Comparison of ENCODE assay signal across 12 mouse cellular contexts in the genomic region with DNA sequence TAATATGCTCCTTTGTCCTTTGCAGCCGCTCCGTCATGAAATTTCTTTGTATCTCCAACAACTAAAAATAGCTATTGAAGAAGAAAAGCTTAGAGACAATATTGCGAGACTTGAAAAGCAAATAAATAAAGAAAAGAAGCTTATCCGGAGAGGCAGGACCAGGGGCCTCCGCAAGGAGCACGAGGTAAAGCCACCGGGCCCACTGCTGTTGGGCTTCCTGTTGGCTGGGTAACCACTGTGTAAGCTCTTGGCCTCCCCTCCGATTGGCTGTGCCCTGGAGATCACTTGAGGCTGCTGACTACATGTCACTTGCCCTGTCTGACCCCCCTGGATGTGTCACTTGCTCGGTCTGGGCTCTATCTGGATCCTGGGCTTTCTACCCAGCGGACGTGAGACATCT.
A peak's percentile ranks its signal among the peaks of the same experiment; 100 is the strongest.
DNase-seq lines count a peak whose midpoint lies in the region; ATAC-seq and TF ChIP-seq lines count a peak whose summit lies in the region.
"Had no signal": no experiment of that assay in that cellular context is flagged by ENCODE, and none has a peak within 500 bp of the region (broad histone marks: within the 10 kb centered on the region; RNA-seq: fewer than 3 reads in every experiment).

No protein-coding gene starts in this region.

- H3K4me1 ChIP-seq in heart, postnatal 0 days (ENCODE audit: control insufficient read depth, insufficient read depth) = no peaks in the 10 kb centered on the region
- no peaks in the 10 kb centered on the region for H3K4me1 ChIP-seq in lung, embryonic 16.5 days (replicated peaks; ENCODE audit: control insufficient read depth, insufficient read depth, low read length)
- H3K4me1 ChIP-seq in hindbrain, postnatal 0 days (ENCODE audit: insufficient read depth, low read length) = no peaks in the 10 kb centered on the region
- no peaks in the 10 kb centered on the region for H3K4me1 ChIP-seq in midbrain, embryonic 16.5 days (ENCODE audit: control insufficient read depth, insufficient read depth, low read length)
- H3K4me1 ChIP-seq: hindbrain, embryonic 15.5 days; limb, embryonic 12.5 days had no signal

- no peaks in the 10 kb centered on the region for H3K9me3 ChIP-seq in heart, postnatal 0 days (replicated peaks; ENCODE audit: control insufficient read depth, low read length)
- no peaks in the 10 kb centered on the region for H3K9me3 ChIP-seq in lung, embryonic 16.5 days (ENCODE audit: control insufficient read depth, low read length)
- H3K9me3 ChIP-seq in hindbrain, postnatal 0 days (ENCODE audit: low read length) = no peaks in the 10 kb centered on the region
- no peaks in the 10 kb centered on the region for H3K9me3 ChIP-seq in midbrain, embryonic 16.5 days (replicated peaks; ENCODE audit: control insufficient read depth, low read length, poor library complexity, severe bottlenecking)
- H3K9me3 ChIP-seq: hindbrain, embryonic 15.5 days; limb, embryonic 12.5 days; megakaryocyte, embryonic 14.5 days had no signal

- peaks cover 67% of the 10 kb centered on the region for H3K36me3 ChIP-seq in heart, postnatal 0 days (replicated peaks; ENCODE audit: control insufficient read depth, insufficient read depth, low read length)
- peaks cover 20% of the 10 kb centered on the region for H3K36me3 ChIP-seq in lung, embryonic 16.5 days (ENCODE audit: control insufficient read depth, insufficient read depth, low read length)
- H3K36me3 ChIP-seq in hindbrain, postnatal 0 days (ENCODE audit: insufficient read depth, low read length) = peaks cover 11% of the 10 kb centered on the region; the same call in 1 of the 2 replicates
- peaks cover 6% of the 10 kb centered on the region for H3K36me3 ChIP-seq in midbrain, embryonic 16.5 days (ENCODE audit: control insufficient read depth, insufficient read depth, low read length)

- no peak overlapping the region for H3K4me3 ChIP-seq in heart, postnatal 0 days (ENCODE audit: low read depth, low read length)
- no peak overlapping the region for H3K4me3 ChIP-seq in lung, embryonic 16.5 days (ENCODE audit: low read length)
- H3K4me3 ChIP-seq in hindbrain, postnatal 0 days (ENCODE audit: low read length) = no peak overlapping the region
- H3K4me3 ChIP-seq in midbrain, embryonic 16.5 days (ENCODE audit: low read depth, low read length) = no peak overlapping the region
- H3K4me3 ChIP-seq: hindbrain, embryonic 15.5 days; limb, embryonic 12.5 days; megakaryocyte, embryonic 14.5 days had no signal

- no peaks in the 10 kb centered on the region for H3K27me3 ChIP-seq in heart, postnatal 0 days (ENCODE audit: control insufficient read depth, insufficient read depth, low read length)
- H3K27me3 ChIP-seq in lung, embryonic 16.5 days (ENCODE audit: control insufficient read depth, insufficient read depth, low read depth, low read length) = no peaks in the 10 kb centered on the region
- H3K27me3 ChIP-seq in hindbrain, postnatal 0 days (ENCODE audit: insufficient read depth, low read length) = no peaks in the 10 kb centered on the region
- H3K27me3 ChIP-seq in midbrain, embryonic 16.5 days (ENCODE audit: control insufficient read depth, insufficient read depth, low read depth, low read length) = no peaks in the 10 kb centered on the region
- H3K27me3 ChIP-seq: hindbrain, embryonic 15.5 days; limb, embryonic 12.5 days; megakaryocyte, embryonic 14.5 days had no signal

- no peak overlapping the region for H3K9ac ChIP-seq in heart, postnatal 0 days (replicated peaks; ENCODE audit: low read depth, low read length)
- H3K9ac ChIP-seq in lung, embryonic 16.5 days (ENCODE audit: low read length) = no peak overlapping the region
- no peak overlapping the region for H3K9ac ChIP-seq in hindbrain, postnatal 0 days (replicated peaks; ENCODE audit: low read length)
- no peak overlapping the region for H3K9ac ChIP-seq in midbrain, embryonic 16.5 days (ENCODE audit: low read depth, low read length)
- H3K9ac ChIP-seq: hindbrain, embryonic 15.5 days; limb, embryonic 12.5 days had no signal

- TF ChIP-seq EP300 in heart, postnatal 0 days (IDR thresholded peaks at IDR 0.05; ENCODE audit: low read depth) = no peak

- WGBS in heart, postnatal 0 days = 49% methylated on average over 11 of the region's 11 CpGs
- WGBS in lung, embryonic 16.5 days = 58% methylated on average over 11 of the region's 11 CpGs
- WGBS in hindbrain, postnatal 0 days = 52% methylated on average over 11 of the region's 11 CpGs
- WGBS in midbrain, embryonic 16.5 days = 38% methylated on average over 11 of the region's 11 CpGs

- H3K4me2 ChIP-seq in heart, postnatal 0 days (ENCODE audit: low read depth, low read length) = no peak overlapping the region
- H3K4me2 ChIP-seq in lung, embryonic 16.5 days (ENCODE audit: low read depth, low read length) = no peak overlapping the region
- H3K4me2 ChIP-seq in hindbrain, postnatal 0 days (ENCODE audit: low read depth, low read length) = no peak overlapping the region
- no peak overlapping the region for H3K4me2 ChIP-seq in midbrain, embryonic 16.5 days (ENCODE audit: low read length)
- H3K4me2 ChIP-seq: hindbrain, embryonic 15.5 days; limb, embryonic 12.5 days had no signal

- ATAC-seq in heart, postnatal 0 days (ENCODE audit: insufficient read depth, low read depth) = peak; percentile 62
- ATAC-seq in lung, embryonic 16.5 days (ENCODE audit: low read depth) = 0 out of 2 replicates have a peak, but pooled peaks have one; percentile 41
- 0 out of 2 replicates have a peak, but pooled peaks have one; percentile 69 for ATAC-seq in hindbrain, postnatal 0 days
- ATAC-seq in midbrain, embryonic 16.5 days = peak; percentile 51
- ATAC-seq in frontal cortex, adult (ENCODE audit: low TSS enrichment) = no peak

- no peak for TF ChIP-seq CTCF in heart, postnatal 0 days (IDR thresholded peaks at IDR 0.05; ENCODE audit: low read depth)
- no peak for TF ChIP-seq CTCF in hindbrain, postnatal 0 days (IDR thresholded peaks at IDR 0.05; ENCODE audit: low read depth)

- peak; percentile 30 for DNase-seq in heart, postnatal 0 days (ENCODE audit: low spot score)
- no peak for DNase-seq in heart, adult 18-20 months
- no peak for DNase-seq in lung, postnatal 25 days (ENCODE audit: low spot score)
- DNase-seq in hindbrain, postnatal 0 days (ENCODE audit: low spot score) = peak; percentile 8
- DNase-seq in natural killer cell, adult 2 months (ENCODE audit: low spot score in 2 of 2) = no peak
- DNase-seq: spleen, adult 18-20 months had no signal

- no peak overlapping the region for H3K27ac ChIP-seq in heart, postnatal 0 days (ENCODE audit: low read depth)
- no peak overlapping the region for H3K27ac ChIP-seq in lung, embryonic 16.5 days (ENCODE audit: low read length)
- no peak overlapping the region for H3K27ac ChIP-seq in hindbrain, postnatal 0 days
- H3K27ac ChIP-seq in midbrain, embryonic 16.5 days (ENCODE audit: low read length) = no peak overlapping the region
- H3K27ac ChIP-seq: hindbrain, embryonic 15.5 days; limb, embryonic 12.5 days had no signal

Comparison
In these comparisons a context has a peak if more than half of its experiments do, and no peak if none do; other contexts are left out.
1. DNase-seq: peak in heart, postnatal 0 days (single experiment) and hindbrain, postnatal 0 days (single experiment); none in heart, adult 18-20 months (0 of 2), lung, postnatal 25 days (single experiment) and natural killer cell, adult 2 months (0 of 2).